Mouse (Mus musculus) heart, postnatal 0 days (tissue): ENCODE results near the gene Zgrf1.

Experiments used
- CTCF ChIP-seq: IDR thresholded peaks from 2 replicates; pipeline ENCODE4 v1.5.1; 2016; ENCODE audit warnings: antibody characterized with exemption, control low read depth, low read depth
- EP300 ChIP-seq: IDR thresholded peaks from 2 replicates; pipeline ENCODE4 v1.6.1; 2016; ENCODE audit warnings: antibody characterized with exemption, low read depth

DNA sequence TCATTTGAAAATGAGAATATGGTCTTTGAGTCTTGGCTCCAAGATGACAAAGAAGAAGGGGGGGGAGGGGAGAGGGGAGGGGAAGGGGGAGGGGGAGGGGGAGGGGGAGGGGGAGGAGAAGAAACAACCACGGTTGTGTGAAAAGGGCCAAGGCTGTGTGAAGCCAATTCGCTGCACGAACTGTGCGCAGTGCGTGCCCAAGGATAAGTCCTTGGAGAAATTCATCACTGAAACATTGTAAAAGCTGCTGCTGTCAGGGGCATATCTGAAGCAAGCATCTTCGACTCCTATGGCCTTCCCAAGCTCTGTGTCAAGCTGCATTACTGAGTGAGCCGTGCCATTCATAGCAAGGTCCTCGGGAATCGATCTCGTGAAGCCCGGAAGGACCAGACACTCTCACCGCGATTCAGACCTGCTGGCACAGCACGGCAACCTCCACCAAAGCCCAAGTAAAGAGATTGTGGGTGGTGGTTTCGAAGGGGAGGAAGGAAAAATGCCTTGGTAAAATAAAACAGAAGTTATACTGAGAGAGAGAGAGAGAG is 40.4 kb upstream of the Zgrf1 start:
- no peak for TF ChIP-seq CTCF
- TF ChIP-seq EP300 = no peak
